Mouse (Mus musculus) frontal cortex, adult 2 months (tissue): Measurements from ENCODE around the gene Gm609. TPM values are rescaled to one million over a fixed set of nuclear protein-coding genes. Genes with fewer than 3 reads are reported as not detected.
"Not testable (repeated sequence)": the region's sequence is repeated elsewhere in the genome, so short reads cannot be mapped to it uniquely, and the experiment has no call there.

Experiments used
- DNase-seq, 2 experiments: peaks; one replicate each; pipeline ENCODE4 v3.0.0; 2022; ENCODE audit warnings: low spot score in 1 of 2; ENCODE audit errors: extremely low spot score in 1 of 2
- polyA plus RNA-seq: library from polyadenylated mRNA; depleted of rRNA; stranded (reverse); fragments of >200 nt; gene quantifications from 2 replicates; pipeline ENCODE4 v1.2.3, GENCODE M21; 2012; rRNA removed

The Gm609 gene
- polyA plus RNA-seq, result 0.44 and 0.50 TPM in 2 replicates

DNA sequence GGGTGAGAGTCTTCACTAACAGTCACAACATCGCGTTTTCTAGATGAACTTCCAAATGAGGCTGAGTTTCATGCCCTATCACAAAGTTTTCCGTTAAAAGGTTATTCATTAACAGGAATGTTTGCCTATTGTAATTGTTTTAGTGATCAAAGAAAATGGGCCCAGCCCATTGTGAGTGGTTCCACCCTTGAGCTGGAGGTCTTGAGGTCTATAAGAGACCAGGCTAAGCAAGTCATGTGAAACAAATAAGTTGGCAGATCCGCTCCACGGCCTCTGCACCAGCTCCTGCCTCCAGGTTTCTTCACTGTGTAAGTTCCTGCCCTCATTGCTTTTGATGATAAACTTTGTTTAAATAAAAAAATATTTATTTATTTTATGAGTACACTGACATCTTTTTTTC lies at the start of gene Gm609:
Gene Gm609 (minus strand): TSS at position 43 of the 400 bp plus-strand sequence.
- DNase-seq, result no peak

DNA sequence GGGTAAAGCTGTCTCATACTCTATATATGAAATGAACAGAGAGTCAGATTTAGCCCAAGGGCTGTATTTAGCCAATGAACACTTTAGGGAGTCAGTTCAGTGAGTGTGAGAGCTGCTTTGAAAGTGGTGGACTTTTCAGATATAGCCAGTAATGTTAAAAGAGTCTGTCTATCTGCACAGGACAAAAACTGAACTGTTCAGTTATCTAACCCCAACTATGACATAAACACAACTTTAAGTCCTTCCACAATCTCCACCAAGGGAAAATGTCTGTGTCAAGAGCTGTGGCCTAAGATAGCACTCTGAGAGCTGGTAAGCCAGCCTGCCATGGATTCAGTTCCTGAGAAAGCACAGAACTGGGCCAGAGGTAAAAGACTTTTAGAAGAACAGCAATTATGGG lies 49.3 kb upstream of the Gm609 start:
- DNase-seq, result no peak

DNA sequence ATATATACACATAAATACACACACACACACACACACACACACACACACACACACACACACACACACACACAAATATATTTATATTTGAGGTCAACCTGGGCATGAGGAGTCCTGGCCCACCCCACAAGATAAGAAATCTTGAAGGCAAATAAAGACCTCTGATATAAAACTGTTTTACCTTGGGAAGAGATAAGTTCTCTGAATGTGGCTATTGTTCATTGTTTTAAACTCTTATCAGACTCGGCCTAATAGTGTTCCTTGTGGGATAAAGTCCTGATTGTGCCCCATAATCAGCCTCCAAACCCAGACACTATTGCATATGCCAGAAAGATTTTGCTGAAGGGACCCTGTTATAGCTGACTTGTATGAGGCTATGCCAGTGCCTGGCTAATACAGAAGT lies 45.6 kb upstream of the Gm609 start:
- not testable (repeated sequence) for DNase-seq

DNA sequence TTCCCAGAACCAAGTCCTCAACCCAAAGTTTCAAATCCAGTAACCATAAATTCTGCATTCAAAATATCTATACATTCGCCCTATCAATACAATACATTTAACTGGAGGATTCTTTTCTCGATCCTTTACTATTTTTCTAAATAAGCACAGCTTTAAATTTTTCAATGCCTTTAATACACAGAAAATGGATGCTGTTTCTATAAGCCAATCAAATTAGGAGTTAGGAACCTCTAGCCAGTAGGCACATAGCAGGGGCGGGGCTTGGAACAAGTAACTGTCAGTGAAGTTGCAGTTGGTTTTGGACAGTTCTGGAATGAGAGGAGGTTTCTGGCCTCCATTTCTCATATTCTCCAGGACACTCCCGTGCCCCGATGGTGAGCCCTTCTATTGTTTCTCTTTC lies 42.2 kb upstream of the Gm609 start, which contains the start of gene Slc9c1:
Gene Slc9c1 (plus strand): TSS at position 301 of the 400 bp plus-strand sequence.
- DNase-seq, result no peak

DNA sequence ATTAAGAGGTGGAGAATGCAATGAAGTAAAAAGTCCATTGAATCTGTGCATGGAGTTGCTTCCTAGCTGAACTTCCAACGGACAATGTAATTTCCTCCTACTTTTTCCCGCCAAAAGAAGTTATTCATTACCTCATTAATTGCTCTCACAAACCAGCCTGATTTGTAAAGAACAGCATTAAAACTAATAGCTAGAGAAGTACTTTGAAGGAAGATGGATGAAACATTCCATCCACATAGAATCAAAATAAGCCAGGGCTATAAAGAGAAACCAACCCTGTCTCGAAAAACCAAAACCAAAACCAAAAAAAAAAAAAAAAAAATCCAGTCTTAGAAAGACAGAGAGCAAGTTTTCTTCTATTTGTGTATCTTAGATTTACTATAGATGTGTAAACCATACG lies 39.2 kb upstream of the Gm609 start, which contains the start of gene Gm17783:
Gene Gm17783 (minus strand): TSS at position 101 of the 400 bp plus-strand sequence.
- DNase-seq, result no peak

DNA sequence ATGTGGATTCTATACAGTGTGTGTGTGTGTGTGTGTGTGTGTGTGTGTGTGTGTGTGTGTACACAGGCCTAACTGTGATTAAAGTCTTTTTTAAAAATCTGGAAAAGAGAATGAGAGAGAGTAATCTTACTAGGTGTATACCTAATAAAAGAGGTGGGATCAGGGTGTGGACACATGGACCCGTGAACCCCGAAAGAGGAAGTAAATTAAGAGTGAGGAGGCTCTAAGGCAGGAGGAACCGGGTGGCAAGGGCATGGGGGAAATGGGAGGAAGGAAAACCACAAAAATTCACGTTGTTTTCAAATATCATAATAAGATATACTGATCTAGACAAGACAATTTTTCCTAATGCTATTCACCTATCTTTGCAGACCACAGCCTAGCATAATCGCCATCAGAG lies 32.8 kb upstream of the Gm609 start:
- no peak for DNase-seq

DNA sequence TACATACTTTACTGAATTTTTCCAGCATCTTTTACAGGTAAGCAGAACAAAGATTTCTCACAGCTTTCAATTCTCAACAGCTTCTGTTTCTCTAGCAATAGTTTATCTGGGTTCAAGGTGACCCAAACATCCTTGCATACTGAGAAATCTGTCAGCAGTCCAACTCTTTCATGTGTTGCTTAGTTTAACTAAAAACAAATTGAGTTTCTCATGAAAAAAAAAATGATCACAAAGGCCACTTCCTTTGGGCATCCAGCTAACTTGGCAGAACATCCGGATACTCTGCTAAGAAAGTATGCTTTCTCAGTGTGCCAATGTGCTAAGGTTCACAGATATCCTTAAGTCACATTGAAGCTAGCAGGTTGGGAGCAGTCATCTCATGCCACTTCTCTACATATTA lies 2.6 kb upstream of the Gm609 start:
- DNase-seq, result no peak

DNA sequence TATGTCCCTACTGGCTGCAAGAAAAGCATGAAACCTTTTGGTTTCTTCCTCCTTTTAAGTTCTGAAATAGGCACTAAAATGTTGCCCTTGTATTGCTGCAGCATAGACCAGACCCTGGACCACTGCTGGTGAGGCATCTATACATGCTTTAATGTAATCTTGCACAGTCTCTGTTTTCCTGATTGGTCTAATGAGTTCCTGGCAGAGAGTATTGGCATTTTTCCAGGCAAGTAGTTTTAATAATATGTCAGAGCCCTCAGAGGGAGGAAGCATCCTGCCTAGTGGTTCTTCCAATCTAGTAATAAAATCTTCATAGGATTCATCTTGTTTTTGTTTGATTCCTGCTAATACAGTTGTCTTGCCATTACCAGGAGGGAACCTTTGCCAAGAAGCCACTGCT lies 15.8 kb downstream of the Gm609 start:
- DNase-seq, result no peak

DNA sequence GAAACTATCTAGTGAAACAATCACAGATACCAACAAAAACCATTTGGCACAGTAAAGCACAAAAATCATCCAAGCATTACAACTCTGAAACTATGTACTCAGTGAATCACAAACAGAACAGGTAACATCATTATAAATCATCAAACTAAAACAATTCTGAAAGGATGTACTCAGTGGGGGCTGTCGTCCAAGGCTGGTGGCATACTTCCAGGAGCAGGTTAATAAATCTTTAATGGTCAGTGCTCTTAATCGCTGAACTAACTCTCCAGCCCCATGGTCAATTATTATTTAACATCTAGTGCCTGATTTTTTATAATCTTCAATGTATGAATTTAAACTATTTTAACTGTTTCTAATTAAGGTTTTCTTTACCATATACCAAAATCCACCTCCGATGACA lies 20.9 kb downstream of the Gm609 start:
- not testable (repeated sequence) for DNase-seq

DNA sequence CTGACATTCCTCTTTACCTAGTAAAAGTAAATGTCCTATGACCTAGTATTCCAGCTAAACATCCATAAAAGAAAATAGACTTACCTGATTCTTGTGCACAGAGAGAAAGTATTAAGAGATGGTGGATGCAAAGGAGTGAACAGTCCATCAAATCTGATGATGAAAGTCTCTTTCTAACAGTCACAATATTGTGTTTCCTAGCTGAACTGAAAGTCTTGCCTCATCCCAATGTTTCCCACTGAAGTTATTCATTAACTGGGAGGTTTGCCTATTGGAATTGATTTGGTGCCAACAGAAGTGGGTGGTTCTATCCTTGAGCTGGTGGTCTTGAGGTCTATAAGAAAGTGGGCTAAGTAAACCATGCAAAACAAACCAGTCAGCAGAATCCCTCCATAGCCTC lies 38.0 kb downstream of the Gm609 start:
- no peak for DNase-seq

DNA sequence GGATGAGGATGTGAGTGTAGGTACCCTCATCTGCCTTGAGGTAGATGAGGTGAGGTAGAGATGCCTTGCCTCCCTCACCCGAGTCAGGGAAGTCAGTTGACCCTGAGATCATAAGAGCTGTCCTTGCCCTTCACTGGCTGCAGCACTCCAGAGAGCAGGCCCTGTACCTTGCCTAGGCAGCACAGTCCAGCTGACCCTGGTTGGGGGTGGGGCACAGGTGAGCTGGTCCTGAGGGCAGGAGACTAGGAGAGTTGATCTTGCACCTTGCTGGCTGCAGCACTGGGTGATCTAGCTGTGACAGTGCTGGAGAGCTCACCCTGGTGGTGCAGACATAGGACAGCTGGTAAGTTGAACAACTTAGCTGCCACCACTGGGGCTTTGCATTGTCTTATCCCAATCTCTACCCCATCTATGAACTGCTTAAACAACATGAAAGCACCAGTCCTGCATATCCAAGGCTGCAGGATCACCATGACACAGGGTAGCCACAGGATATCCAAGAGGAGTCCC lies 55.5 kb downstream of the Gm609 start:
- no peak for DNase-seq

DNA sequence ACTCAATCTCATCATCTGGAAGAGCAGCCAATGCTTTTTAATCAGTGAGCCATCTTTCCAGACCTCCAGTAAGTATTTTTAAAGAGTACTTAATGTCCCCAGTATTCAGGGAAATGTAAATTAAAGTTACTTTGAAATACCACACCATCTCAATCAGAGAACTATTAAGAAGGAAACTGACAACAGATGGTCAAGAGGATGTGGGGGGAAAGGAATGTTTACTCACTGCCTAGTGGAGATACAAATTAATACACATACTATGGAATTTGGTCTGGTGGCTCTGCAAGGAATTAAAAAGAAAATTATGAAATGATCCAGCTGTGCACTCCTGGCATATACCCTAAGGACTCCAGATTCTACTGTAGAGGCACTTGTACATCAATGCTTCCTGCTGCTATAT lies 57.2 kb downstream of the Gm609 start:
- no peak for DNase-seq

DNA sequence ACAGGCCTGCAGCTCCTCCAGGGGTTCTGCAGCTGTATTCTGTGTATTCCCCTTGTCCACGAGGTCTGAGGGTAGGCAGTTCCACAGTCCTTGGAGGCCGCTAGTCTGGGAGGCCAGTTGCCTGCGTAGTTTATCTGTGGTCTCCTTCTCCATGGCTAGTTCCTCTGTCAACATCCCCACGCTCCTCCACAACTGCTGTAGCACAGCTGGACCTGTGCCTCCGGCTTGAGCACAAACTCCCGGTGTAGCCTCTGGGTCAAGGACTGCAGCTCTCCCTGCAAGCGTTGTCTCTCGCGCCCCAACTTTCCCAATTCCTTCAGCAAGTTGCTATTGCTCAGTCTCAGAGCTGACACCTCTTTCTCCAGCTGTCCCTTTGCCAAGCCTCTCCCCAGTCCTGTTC lies 65.1 kb downstream of the Gm609 start:
- no peak for DNase-seq

DNA sequence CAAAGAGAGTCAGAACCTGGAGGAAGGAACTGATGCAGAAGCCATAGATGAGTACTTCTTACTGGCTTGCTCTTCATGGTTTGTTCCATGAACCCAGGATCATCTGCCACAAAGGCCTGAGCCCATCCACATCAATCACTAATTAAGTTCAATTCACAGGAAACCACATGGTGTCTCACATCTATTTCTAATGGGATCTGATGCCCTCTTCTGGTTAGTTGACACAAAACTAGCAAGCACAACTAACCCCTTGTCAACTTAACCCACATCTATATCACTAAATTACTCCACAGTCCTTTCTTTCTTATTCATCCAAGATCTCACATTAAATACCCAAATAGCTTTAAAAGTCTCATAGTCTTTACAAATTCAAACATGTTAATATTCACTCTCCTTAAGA lies 79.3 kb downstream of the Gm609 start:
- DNase-seq, result no peak

DNA sequence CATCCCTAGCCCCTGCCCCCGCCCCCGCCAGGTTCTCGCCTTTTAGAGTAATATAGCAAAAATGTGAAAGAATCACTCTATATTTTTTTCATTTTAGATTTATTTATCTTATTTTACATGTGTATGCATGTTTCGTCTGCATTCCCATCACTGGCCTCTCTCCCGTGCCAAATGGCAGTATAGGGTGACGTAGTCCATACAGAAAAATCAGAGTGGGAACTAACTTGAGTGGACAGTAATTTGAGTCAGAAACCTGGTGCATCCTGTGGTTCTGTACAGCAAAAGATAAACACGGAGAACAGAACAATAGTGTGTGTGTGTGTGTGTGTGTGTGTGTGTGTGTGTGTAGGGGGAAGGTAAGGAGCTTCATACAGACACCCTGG lies 83.7 kb downstream of the Gm609 start:
- DNase-seq, result not testable (repeated sequence)

DNA sequence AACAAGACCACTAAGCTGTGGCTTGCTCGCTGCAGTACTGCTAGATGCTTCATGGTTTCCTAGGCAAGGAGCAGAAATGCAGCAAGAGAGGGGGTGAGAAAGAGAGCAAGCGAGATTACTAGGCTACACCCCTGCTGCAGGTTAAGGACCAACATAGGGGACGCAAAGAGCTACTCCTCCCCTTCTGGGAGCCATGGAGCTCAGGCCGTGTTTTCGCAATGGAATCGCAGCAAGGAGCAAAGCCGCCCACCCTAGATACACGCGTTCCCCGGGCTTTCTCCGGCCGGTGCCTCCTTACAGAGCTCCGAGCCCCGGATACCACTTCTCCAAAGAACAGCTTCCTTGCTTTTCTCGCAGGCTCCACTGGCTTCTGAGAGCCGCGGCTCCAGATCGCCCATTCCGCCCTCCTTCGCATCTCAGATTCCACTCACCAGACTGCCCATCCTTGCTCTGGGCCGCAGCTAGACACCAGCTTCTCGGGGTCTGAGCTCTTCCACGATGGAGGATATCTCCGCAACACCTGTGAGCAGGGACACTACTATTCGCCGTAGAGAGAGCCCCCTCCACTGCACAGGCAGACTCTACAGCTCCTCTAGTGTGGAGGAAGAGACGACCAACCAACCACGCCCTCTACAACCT lies 84.2 kb downstream of the Gm609 start, which contains the start of gene Cd200:
Gene Cd200 (minus strand): TSS at position 629 of the 639 bp plus-strand sequence.
- DNase-seq, result peak; percentile 30 to 72

DNA sequence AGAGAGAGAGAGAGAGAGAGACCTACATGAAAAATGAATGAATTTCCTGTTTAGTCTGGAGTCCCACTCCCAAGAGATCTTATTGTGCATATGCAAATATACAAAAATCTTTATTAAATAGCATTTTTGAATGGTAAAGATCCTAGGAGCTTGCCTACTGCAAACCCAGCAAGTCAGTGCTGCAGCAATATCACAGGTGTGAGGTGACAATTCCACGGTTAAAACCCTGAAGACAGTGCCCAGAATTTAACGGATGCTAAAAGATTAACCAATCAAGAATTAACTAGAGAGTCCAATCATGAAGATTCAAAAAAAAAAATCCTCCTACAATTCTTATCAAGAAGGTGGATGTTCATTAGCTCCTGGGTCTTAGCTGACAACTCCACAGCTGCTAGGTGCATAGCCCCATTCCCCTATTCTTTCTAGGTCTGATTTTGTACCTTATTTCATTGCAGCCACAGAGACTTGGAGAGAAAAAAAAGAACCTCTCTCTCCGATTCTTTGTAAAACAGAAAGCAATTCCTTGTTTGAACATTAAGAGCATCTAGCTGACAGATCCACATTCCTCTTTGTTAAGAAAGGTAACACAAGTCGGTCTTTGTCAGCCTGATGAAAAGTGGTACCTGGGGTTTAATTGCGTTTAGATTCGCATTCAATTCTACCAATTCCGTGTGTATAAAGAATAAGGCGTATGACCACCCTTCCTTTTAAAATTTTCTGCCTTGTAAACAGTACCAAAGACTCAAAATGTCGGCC lies 84.9 kb downstream of the Gm609 start:
- no peak for DNase-seq

DNA sequence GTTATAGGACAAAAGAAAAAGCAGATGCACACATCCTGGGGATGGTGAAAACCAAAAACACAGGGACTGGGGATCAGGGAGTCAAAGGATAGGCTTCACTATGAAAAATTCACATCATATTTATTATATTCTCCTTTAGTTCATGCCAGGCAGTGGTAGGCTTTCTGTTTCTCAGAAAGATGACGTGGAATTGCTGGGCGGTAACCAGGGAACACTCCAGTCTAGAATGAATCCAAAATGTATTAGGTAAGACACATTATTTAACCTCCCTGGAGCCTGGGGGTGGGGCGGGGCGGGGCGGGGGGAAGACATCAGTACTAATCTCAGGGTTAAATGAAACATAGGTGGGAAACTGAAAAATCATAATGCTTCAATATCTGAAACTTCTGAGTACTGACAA lies 85.7 kb downstream of the Gm609 start:
- peak in 1 of 2 experiments; percentile 36 for DNase-seq

DNA sequence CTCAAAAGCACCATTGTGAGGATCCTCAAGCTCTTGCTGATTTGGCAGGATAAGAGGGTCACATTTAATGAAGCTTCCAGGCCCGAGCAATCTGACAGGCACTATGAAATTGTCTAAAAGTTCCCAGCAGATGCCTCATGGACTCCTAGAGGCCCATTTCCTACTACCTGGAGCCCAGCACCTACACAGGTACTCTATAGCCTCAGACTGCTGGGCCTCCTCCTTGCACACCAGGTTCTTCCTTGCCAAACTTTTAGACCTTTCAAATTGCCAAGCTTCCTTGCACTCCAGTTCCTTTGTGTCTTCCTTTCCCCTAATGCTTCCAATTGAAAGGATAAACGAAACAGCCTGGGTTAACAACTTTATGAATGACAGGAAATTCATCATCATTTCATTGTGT lies 89.8 kb downstream of the Gm609 start:
- no peak for DNase-seq

DNA sequence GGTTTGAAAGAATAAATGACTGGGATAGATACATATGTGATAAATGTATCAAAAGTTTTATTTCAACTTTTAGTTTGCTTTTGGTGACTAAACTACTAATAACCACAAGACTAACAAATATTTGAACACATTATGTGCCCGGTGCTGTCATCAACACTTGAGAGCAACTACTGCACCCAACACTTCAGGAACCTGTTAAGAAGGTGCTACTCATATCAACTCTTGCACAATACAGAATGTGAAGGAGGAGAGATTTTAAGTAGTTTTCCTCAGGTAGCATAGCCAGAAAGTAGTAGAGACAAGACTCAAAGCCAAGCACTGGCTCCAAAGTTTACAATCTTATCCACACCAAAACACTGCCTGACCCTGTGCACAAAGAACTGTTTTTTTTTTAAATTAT lies 90.7 kb downstream of the Gm609 start:
- DNase-seq, result no peak

DNA sequence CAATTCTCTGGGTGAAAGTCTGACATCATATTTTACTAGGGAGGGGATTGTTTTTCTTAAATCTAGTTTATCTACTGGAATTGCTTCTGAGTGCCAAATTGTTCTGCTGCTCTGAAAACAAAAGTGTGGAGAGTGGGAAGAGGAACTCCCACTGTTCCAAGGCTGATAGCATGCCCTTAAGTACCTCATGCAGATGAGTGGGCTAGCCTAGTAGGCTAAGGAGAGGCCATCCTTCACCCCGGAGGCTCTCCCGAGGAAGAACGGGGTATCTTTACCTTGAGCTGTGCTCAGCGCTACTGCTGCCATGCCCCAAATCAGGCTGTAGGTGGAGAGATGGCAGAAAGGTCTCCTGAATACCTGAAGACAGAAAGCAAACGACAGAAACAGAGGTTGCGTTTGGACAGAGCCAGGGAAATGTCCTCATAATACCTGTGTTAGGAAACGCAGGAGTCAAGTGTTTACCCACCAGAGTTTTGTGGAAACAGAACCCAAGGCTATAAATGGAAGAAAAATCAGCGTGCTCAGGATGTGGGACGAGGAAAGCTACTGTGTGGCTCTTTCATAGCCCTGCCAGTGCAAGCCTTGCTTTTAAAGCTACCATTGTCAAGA lies 92.7 kb downstream of the Gm609 start:
- DNase-seq, result no peak
